Mouse (Mus musculus) adrenal gland, postnatal 4 days (tissue): ENCODE measurements around the gene Dclk1. TPM values are rescaled to one million over a fixed set of nuclear protein-coding genes. Genes with fewer than 3 reads are reported as not detected.

Experiments
- DNase-seq, 2 experiments: peaks; one replicate each; pipeline ENCODE4 v3.0.0; 2021 to 2022; ENCODE audit warnings: low spot score in 2 of 2, mixed read lengths in 2 of 2
- total RNA-seq, 2 experiments: library from RNA; stranded (reverse); gene quantifications; 2 replicates each; pipeline ENCODE4 v1.2.3; 2021

The Dclk1 gene
- total RNA-seq, 2 experiments from 2014 or later, result 23.0 to 25.0 TPM

DNA sequence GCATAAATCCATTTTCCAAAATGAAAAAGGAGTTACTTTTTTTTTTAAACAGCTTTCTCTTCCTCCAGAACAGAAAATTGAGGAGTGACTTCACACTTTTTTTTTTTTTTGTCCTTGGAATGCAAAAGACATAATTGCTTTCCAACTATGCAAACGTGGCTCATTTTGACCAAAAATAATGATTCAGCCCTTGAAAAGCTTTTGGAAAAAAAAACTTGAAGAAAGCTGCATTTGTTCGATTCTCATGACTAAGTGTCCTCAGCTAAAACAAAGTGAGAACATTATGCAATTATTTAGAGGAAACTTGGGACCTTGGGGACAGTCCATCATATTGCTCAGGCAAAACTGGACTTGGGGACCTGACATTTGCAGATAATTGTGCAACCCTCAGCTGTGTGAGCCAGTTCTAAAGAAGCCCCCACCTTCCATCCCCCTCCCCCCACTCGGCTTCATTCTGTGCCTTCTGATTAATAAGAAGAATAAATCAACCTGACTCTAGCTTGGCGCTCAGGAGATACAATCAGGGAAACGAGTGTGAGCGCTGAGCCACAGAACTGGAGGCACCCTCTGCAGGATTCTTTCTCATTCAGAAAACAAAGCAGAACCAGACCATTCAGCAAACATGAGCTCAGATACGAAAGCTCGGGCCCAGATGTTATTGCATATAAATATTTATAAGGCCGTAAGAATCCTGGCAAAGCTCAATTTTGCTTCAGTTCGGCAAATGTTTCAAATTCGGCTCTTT, 329.6 kb downstream of the Dclk1 start:
- no peak for DNase-seq

DNA sequence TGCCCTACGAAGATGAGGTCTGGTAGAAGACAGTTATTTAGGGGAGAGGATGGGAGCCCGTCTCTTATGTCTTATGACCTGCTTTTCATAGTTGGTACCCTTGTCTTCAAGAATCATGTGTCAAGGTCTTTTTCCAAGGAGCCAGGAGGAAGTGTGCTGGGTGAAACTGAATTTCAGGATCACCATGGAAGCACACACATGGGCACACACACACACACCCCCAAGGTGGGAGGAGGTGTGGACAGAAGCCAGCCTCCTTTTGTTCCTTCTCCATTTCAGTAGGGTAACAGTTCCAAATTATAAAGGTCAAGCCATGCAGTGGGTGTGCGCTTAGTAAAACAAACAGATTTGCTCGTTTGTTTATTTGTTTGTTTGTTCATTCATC, 330.1 kb downstream of the Dclk1 start:
- DNase-seq, result no peak

DNA sequence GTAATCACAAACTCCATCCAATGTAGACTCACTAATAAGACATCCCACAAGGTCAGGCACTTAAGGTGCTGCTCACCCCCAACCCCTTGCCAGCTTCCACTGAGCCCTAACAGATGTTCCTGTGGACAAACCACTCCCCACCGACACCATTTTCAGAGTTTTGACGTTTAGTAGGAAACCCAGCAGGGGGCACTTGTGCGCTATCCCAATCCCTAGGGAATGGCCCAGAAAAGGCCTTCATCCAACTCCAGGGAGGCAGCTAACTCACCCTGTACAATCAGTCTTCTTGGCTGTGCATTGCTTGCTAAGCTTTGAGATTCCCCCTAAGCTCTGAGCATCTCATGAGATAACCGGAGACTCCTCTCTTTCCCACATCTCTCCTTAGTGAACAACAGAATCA, 331.8 kb downstream of the Dclk1 start:
- no peak for DNase-seq

DNA sequence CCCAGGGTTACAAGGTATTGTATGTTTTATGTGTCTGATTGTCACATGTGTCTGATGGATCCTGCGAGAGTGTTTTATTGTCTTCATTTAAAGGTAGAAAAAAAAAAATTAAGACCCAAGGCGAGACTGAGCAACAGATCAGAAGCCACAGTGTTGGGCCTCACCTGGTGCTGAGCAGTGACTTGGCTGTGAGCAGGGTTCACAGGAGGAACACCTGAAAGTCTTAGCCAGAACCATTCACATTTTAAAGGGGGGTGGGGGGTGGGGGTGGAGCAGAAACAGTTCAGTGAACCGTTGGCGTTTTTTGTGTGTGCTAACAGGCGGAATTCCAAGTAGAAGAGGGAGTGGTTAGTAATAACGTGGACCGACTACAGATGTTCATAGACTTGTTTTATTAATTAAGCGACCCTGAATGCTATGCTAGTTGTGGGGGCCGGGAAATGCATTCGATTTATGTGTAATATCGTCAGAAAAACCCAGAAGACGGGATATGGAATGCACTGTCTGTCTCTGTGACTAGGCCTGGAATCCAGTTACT, 345.3 kb downstream of the Dclk1 start:
- no peak for DNase-seq

DNA sequence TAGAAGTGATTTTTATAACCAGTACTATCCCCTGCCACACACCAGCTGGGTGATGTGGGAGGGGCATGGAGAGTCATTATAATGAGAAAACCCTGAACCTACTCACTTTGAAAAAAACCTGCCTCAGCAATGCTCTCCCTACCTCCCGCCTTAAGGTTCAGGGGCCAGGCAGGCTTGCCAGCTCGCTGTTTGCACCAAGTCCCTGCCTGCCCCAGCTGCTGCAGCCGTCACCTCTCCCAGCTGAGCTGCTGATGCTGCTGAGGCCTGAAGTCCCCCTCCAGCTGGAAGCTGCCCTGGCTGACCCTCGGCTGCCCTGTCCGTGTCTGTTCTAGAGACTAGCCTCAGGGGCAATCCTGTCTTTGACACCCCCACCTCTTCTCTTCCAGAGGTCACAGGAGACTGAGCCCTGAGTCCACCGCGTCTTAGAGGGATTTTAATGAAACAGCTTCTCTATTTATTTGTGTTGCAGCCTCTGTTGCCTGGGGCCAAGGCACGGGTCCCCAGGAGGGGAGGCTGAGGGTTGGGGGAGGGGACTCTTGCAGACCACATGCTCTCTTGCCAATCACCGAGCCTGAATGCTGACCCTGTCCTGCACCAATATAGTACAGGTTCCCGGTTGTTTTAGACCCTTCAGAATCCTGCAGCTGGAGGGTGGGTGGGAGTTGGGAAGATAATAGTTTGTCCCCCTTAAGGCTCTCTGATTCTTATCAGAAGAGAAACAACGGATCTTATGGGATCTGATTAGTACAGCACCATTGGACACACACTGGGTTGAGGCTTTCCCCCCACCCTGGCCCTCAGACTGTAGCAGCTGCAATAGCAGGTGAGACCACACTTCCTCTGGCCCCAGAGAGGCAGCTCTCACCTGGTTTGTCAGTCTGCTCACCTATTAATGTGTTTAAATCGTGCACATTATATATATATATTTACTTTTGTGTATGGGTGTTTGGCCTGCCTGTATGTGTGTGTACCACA, 346.1 kb downstream of the Dclk1 start:
- DNase-seq, result no peak

Other genes with a start within 250 kb of the Dclk1 start
- under 1 TPM; 0.67 to 0.79 TPM for gene Ccna1, start 186.9 kb upstream of the Dclk1 start, total RNA-seq
- 10 to 100 TPM; 55.2 to 55.3 TPM for gene Spg20, start 130.3 kb upstream of the Dclk1 start, total RNA-seq
- gene Ccdc169, start 105.0 kb upstream of the Dclk1 start, total RNA-seq, result under 1 TPM; 0.17 to 0.34 TPM
- under 1 TPM in 1 of 2 experiments, not detected in 1; 0.11 TPM for gene Sohlh2, start 60.3 kb upstream of the Dclk1 start, total RNA-seq
- gene Gm21954, start 229.8 kb downstream of the Dclk1 start, total RNA-seq, result not detected